10 mouse cellular contexts compared by ENCODE assay signal in the genomic region with DNA sequence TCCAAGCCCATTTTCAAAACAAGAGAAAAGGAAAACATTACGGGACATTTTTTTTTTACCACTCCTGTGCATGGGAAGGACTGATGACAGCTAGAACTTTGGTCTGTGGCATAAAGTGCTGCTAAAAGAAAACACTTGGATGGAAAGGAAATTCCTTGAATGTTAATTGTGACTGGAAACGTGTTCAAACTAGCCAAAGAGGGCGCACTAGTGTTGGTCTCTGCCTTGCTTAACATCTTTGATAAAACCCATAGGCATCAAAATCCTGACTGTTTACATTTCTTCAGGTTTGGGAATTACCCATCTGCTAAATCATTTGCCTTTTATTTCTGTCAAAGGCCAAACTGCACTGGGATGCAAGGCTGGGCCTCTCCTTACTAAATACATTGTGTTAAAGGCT. TPM values are rescaled to one million over a fixed set of nuclear protein-coding genes. Genes with fewer than 3 reads are reported as not detected.
A peak's percentile ranks its signal among the peaks of the same experiment; 100 is the strongest.
DNase-seq lines count a peak whose midpoint lies in the region; ATAC-seq lines count a peak whose summit lies in the region.
"Had no signal": no experiment of that assay in that cellular context is flagged by ENCODE, and none has a peak within 500 bp of the region (broad histone marks: within the 10 kb centered on the region; RNA-seq: fewer than 3 reads in every experiment).

No protein-coding gene starts in this region.

- peaks cover 40% of the 10 kb centered on the region for H3K4me1 ChIP-seq in forebrain, embryonic 13.5 days
- peaks cover 33% of the 10 kb centered on the region for H3K4me1 ChIP-seq in forebrain, embryonic 12.5 days
- H3K4me1 ChIP-seq in limb, embryonic 12.5 days (replicated peaks), result peaks cover 29% of the 10 kb centered on the region
- peaks cover 40% of the 10 kb centered on the region for H3K4me1 ChIP-seq in limb, embryonic 10.5 days
- H3K4me1 ChIP-seq in hindbrain, embryonic 13.5 days (replicated peaks), result peaks cover 28% of the 10 kb centered on the region
- H3K4me1 ChIP-seq in neural tube, embryonic 13.5 days (replicated peaks), result peaks cover 25% of the 10 kb centered on the region

- H3K27ac ChIP-seq in forebrain, embryonic 13.5 days, result no peak overlapping the region
- no peak overlapping the region for H3K27ac ChIP-seq in forebrain, embryonic 12.5 days
- H3K27ac ChIP-seq in limb, embryonic 12.5 days, result no peak overlapping the region
- no peak overlapping the region for H3K27ac ChIP-seq in limb, embryonic 10.5 days
- no peak overlapping the region for H3K27ac ChIP-seq in hindbrain, embryonic 13.5 days
- no peak overlapping the region for H3K27ac ChIP-seq in neural tube, embryonic 13.5 days (replicated peaks)

- no peak for DNase-seq in limb, embryonic 10.5 days (ENCODE audit: low spot score)
- no peak for DNase-seq in left cerebral cortex, adult 11 months (ENCODE audit: low spot score)

- peak overlapping the region; percentile 50 for H3K4me3 ChIP-seq in forebrain, embryonic 13.5 days
- H3K4me3 ChIP-seq in forebrain, embryonic 12.5 days (replicated peaks), result no peak overlapping the region
- H3K4me3 ChIP-seq in limb, embryonic 12.5 days (replicated peaks), result no peak overlapping the region
- H3K4me3 ChIP-seq in limb, embryonic 10.5 days, result no peak overlapping the region
- peak overlapping the region; percentile 48; the same call in 1 of the 2 replicates for H3K4me3 ChIP-seq in hindbrain, embryonic 13.5 days
- peak overlapping the region; percentile 52 for H3K4me3 ChIP-seq in neural tube, embryonic 13.5 days
- H3K4me3 ChIP-seq: megakaryocyte, embryonic 14.5 days had no signal

- peak overlapping the region; percentile 89 for H3K4me2 ChIP-seq in forebrain, embryonic 13.5 days
- H3K4me2 ChIP-seq in forebrain, embryonic 12.5 days, result no peak overlapping the region
- H3K4me2 ChIP-seq in limb, embryonic 12.5 days, result peak overlapping the region; percentile 7; the same call in 1 of the 2 replicates
- H3K4me2 ChIP-seq in hindbrain, embryonic 13.5 days, result peak overlapping the region; percentile 86
- peak overlapping the region; percentile 82 for H3K4me2 ChIP-seq in neural tube, embryonic 13.5 days

- no peak overlapping the region for H3K9ac ChIP-seq in forebrain, embryonic 13.5 days
- no peak overlapping the region for H3K9ac ChIP-seq in forebrain, embryonic 12.5 days
- H3K9ac ChIP-seq in limb, embryonic 12.5 days (replicated peaks), result no peak overlapping the region
- no peak overlapping the region for H3K9ac ChIP-seq in hindbrain, embryonic 13.5 days
- H3K9ac ChIP-seq in neural tube, embryonic 13.5 days, result 0 out of 2 replicates have a peak overlapping the region, but pooled peaks have one; percentile 68

- no peaks in the 10 kb centered on the region for H3K9me3 ChIP-seq in forebrain, embryonic 13.5 days (replicated peaks)
- H3K9me3 ChIP-seq in forebrain, embryonic 12.5 days, result no peaks in the 10 kb centered on the region
- H3K9me3 ChIP-seq in limb, embryonic 12.5 days, result no peaks in the 10 kb centered on the region
- H3K9me3 ChIP-seq in limb, embryonic 10.5 days (replicated peaks), result no peaks in the 10 kb centered on the region
- no peaks in the 10 kb centered on the region for H3K9me3 ChIP-seq in hindbrain, embryonic 13.5 days
- no peaks in the 10 kb centered on the region for H3K9me3 ChIP-seq in neural tube, embryonic 13.5 days

- ATAC-seq in forebrain, embryonic 13.5 days, result no peak
- no peak for ATAC-seq in forebrain, embryonic 12.5 days (ENCODE audit: low FRiP score)
- ATAC-seq in limb, embryonic 12.5 days (ENCODE audit: insufficient number of reproducible peaks, insufficient read depth, low FRiP score, low TSS enrichment, low read depth), result no peak
- no peak for ATAC-seq in hindbrain, embryonic 13.5 days (ENCODE audit: low FRiP score)
- no peak for ATAC-seq in neural tube, embryonic 13.5 days (ENCODE audit: low read depth)
- no peak for ATAC-seq in monocyte, adult 5-6 weeks (replicated peaks; ENCODE audit: insufficient number of reproducible peaks, low FRiP score, low TSS enrichment, poor library complexity, severe bottlenecking)

- peaks cover 46% of the 10 kb centered on the region for H3K27me3 ChIP-seq in forebrain, embryonic 13.5 days
- H3K27me3 ChIP-seq in forebrain, embryonic 12.5 days, result peaks cover 60% of the 10 kb centered on the region
- peaks cover 48% of the 10 kb centered on the region for H3K27me3 ChIP-seq in limb, embryonic 12.5 days
- peaks cover 59% of the 10 kb centered on the region for H3K27me3 ChIP-seq in limb, embryonic 10.5 days (ENCODE audit: low read depth, poor library complexity, severe bottlenecking)
- peaks cover 56% of the 10 kb centered on the region for H3K27me3 ChIP-seq in hindbrain, embryonic 13.5 days
- H3K27me3 ChIP-seq in neural tube, embryonic 13.5 days, result peaks cover 60% of the 10 kb centered on the region

- no peaks in the 10 kb centered on the region for H3K36me3 ChIP-seq in forebrain, embryonic 13.5 days (ENCODE audit: poor library complexity, severe bottlenecking)
- no peaks in the 10 kb centered on the region for H3K36me3 ChIP-seq in forebrain, embryonic 12.5 days (replicated peaks)
- H3K36me3 ChIP-seq in limb, embryonic 12.5 days, result no peaks in the 10 kb centered on the region
- no peaks in the 10 kb centered on the region for H3K36me3 ChIP-seq in limb, embryonic 10.5 days
- no peaks in the 10 kb centered on the region for H3K36me3 ChIP-seq in hindbrain, embryonic 13.5 days
- H3K36me3 ChIP-seq in neural tube, embryonic 13.5 days, result no peaks in the 10 kb centered on the region

- WGBS in forebrain, embryonic 13.5 days, result 40% methylated on average over 3 of the region's 3 CpGs
- 34% methylated on average over 3 of the region's 3 CpGs for WGBS in forebrain, embryonic 12.5 days
- 35% methylated on average over 3 of the region's 3 CpGs for WGBS in limb, embryonic 12.5 days
- WGBS in limb, embryonic 10.5 days, result 33% methylated on average over 3 of the region's 3 CpGs
- WGBS in hindbrain, embryonic 13.5 days, result 39% methylated on average over 3 of the region's 3 CpGs
- 39% methylated on average over 3 of the region's 3 CpGs for WGBS in neural tube, embryonic 13.5 days

RNA-seq across cellular contexts. Expression of a gene that starts 2.2 kb away (rescaled TPM):
- polyA plus RNA-seq in forebrain, embryonic 13.5 days (2015; fragmentation: Nextera tagmentation; extraction: Ambion mirVana), result 0.94 and 1.1 TPM in 2 replicates
- polyA plus RNA-seq in forebrain, embryonic 12.5 days (2016; fragmentation: Nextera tagmentation; extraction: Ambion mirVana), result 1.3 and 1.6 TPM in 2 replicates
- 1.9 and 2.0 TPM in 2 replicates for polyA plus RNA-seq in limb, embryonic 12.5 days (2016; fragmentation: Nextera tagmentation; extraction: Ambion mirVana)
- polyA plus RNA-seq in limb, embryonic 10.5 days (2016; fragmentation: Nextera tagmentation; extraction: Ambion mirVana), result 1.3 and 1.6 TPM in 2 replicates
- polyA plus RNA-seq in hindbrain, embryonic 13.5 days (2015; fragmentation: Nextera tagmentation; extraction: Ambion mirVana), result 3.0 and 3.1 TPM in 2 replicates
- 5.0 and 6.0 TPM in 2 replicates for polyA plus RNA-seq in neural tube, embryonic 13.5 days (2015; fragmentation: Nextera tagmentation; extraction: Ambion mirVana)
- total RNA-seq in monocyte, adult 5-6 weeks (2017), result not detected in 3 replicates
- total RNA-seq: granulocyte monocyte progenitor cell, adult 5-6 weeks had no signal

Comparison
In these comparisons a context has a peak if more than half of its experiments do, and no peak if none do; other contexts are left out.
1. H3K4me3 ChIP-seq: peak in forebrain, embryonic 13.5 days (single experiment), hindbrain, embryonic 13.5 days (single experiment) and neural tube, embryonic 13.5 days (single experiment); none in forebrain, embryonic 12.5 days (single experiment), limb, embryonic 12.5 days (single experiment) and limb, embryonic 10.5 days (single experiment).